8 mouse cellular contexts compared by ENCODE assay signal in genomic region chr1:92130470-92131100, GRCm38 (mm10).
DNase-seq lines count a peak whose midpoint lies in the region; ATAC-seq lines count a peak whose summit lies in the region.

No protein-coding gene starts in this region.

- no peak overlapping the region for H3K9ac ChIP-seq in hindbrain, embryonic 14.5 days

- H3K36me3 ChIP-seq in hindbrain, embryonic 14.5 days (replicated peaks; ENCODE audit: control insufficient read depth, insufficient read depth) = no peaks in the 10 kb centered on the region

- 63% methylated on average over 6 of the region's 6 CpGs for WGBS in hindbrain, embryonic 14.5 days

- H3K27me3 ChIP-seq in hindbrain, embryonic 14.5 days (ENCODE audit: control insufficient read depth, insufficient read depth, low read length) = no peaks in the 10 kb centered on the region

- no peaks in the 10 kb centered on the region for H3K9me3 ChIP-seq in hindbrain, embryonic 14.5 days (ENCODE audit: control insufficient read depth, low read length)

- DNase-seq in CD4-positive helper T cell, adult 2 months (ENCODE audit: low read depth, low spot score) = peak; percentile 57
- DNase-seq in frontal cortex, postnatal 36 days (ENCODE audit: low spot score in 2 of 2) = peak; percentile 52 to 59
- peak; percentile 39 for DNase-seq in hindbrain, embryonic 14.5 days (ENCODE audit: low spot score)
- peak; percentile 41 to 49 for DNase-seq in layer of hippocampus, postnatal 10 days (ENCODE audit: low spot score in 2 of 2)
- DNase-seq in lung, postnatal 36 days = peak; percentile 93
- DNase-seq in thymus, postnatal 10 days (ENCODE audit: low spot score in 2 of 2) = peak; percentile 18 to 34
- no peak for DNase-seq in retina, embryonic 14.5 days (ENCODE audit: low spot score)

- no peak overlapping the region for H3K4me2 ChIP-seq in hindbrain, embryonic 14.5 days (replicated peaks)

- ATAC-seq in activated CD4-positive, CD25-positive, alpha-beta regulatory T cell, adult 4 months = peak; percentile 36
- no peak for ATAC-seq in hindbrain, embryonic 14.5 days (ENCODE audit: low FRiP score)

- 0 out of 2 replicates have a peak overlapping the region, but pooled peaks have one; percentile 1 for H3K27ac ChIP-seq in hindbrain, embryonic 14.5 days

- no peak overlapping the region for H3K4me3 ChIP-seq in hindbrain, embryonic 14.5 days (replicated peaks; ENCODE audit: low read length)

- H3K4me1 ChIP-seq in hindbrain, embryonic 14.5 days (replicated peaks; ENCODE audit: control insufficient read depth, insufficient read depth, low read length) = peaks cover 12% of the 10 kb centered on the region; the same call in 1 of the 2 replicates
